Mouse (Mus musculus): ENCODE measurements around the gene Ankrd53.

GRCm38 (mm10) chr6:83788554-83788953 is 26.1 kb downstream of the Ankrd53 start:
- no peak for TF ChIP-seq CTCF (conservative IDR thresholded peaks at IDR 0.05; ENCODE audit: low read length)
- no peak for TF ChIP-seq POU5F1 (IDR thresholded peaks at IDR 0.05; ENCODE audit: borderline replicate concordance, low read length)

Measured in E14TG2a.4 (cell line).